Mouse (Mus musculus) layer of hippocampus, adult 9-11 months (tissue): ENCODE measurements at regions not wholly inside any gene's neighbourhood (a gene's known extent, or its start where the extent isn't known, plus 50 kb on each side); places are given as distances from the start of the nearest gene placed in this dataset.
A peak's percentile ranks its signal among the peaks of the same experiment; 100 is the strongest.

Experiments
- DNase-seq: peaks from one replicate; pipeline ENCODE4 v3.0.0; 2022

- no peak for DNase-seq
Observed at GRCm38 (mm10) chr9:26601979-26602378, 131.5 kb upstream of the B3gat1 start.

GRCm38 (mm10) chr9:26604552-26604951 is 129.0 kb upstream of the B3gat1 start:
- no peak for DNase-seq

GRCm38 (mm10) chr9:26611711-26612437 is 121.7 kb upstream of the B3gat1 start:
- DNase-seq, result peak; percentile 18

- DNase-seq, result no peak
Observed at GRCm38 (mm10) chr9:26622840-26623448, 110.6 kb upstream of the B3gat1 start.

GRCm38 (mm10) chr9:26625171-26625937 is 108.2 kb upstream of the B3gat1 start:
- DNase-seq, result no peak

GRCm38 (mm10) chr9:26632891-26633650 is 100.5 kb upstream of the B3gat1 start:
- DNase-seq, result peak; percentile 58

GRCm38 (mm10) chr9:26635211-26635610 is 98.3 kb upstream of the B3gat1 start:
- peak; percentile 81 for DNase-seq

GRCm38 (mm10) chr9:26638586-26638985 is 94.9 kb upstream of the B3gat1 start:
- DNase-seq, result no peak

GRCm38 (mm10) chr9:26642302-26642701 is 91.2 kb upstream of the B3gat1 start:
- no peak for DNase-seq

GRCm38 (mm10) chr9:26642831-26643230 is 90.7 kb upstream of the B3gat1 start:
- peak; percentile 56 for DNase-seq

GRCm38 (mm10) chr9:26649506-26649905 is 84.0 kb upstream of the B3gat1 start:
- no peak for DNase-seq

GRCm38 (mm10) chr9:26652920-26653319 is 80.6 kb upstream of the B3gat1 start:
- no peak for DNase-seq

- no peak for DNase-seq
Observed at GRCm38 (mm10) chr9:26659366-26659765, 74.2 kb upstream of the B3gat1 start.

- DNase-seq, result peak; percentile 14
Observed at GRCm38 (mm10) chr9:26663544-26663943, 70.0 kb upstream of the B3gat1 start.

GRCm38 (mm10) chr9:26667835-26668234 is 65.7 kb upstream of the B3gat1 start:
- DNase-seq, result no peak

- DNase-seq, result no peak
Observed at GRCm38 (mm10) chr9:26674059-26674757, 59.3 kb upstream of the B3gat1 start.

- no peak for DNase-seq
Observed at GRCm38 (mm10) chr9:26678288-26678687, 55.2 kb upstream of the B3gat1 start.

- DNase-seq, result no peak
Observed at GRCm38 (mm10) chr9:26681516-26681915, 52.0 kb upstream of the B3gat1 start.
